Mouse (Mus musculus) heart, postnatal 36 days (tissue): ENCODE results near the gene Bloc1s5. TPM values are rescaled to one million over a fixed set of nuclear protein-coding genes. Genes with fewer than 3 reads are reported as not detected.
"Not testable (repeated sequence)": the region's sequence is repeated elsewhere in the genome, so short reads cannot be mapped to it uniquely, and the experiment has no call there.

Experiments
- DNase-seq, 2 experiments: peaks; one replicate each; pipeline ENCODE4 v3.0.0; 2021 to 2022
- intact Hi-C: fragments of 180-260 bp; cut with DNase I; formaldehyde crosslinking; loops from one replicate; pipeline ENCODE4 v1.15.1; 2025
- total RNA-seq, 2 experiments: library from RNA; stranded (reverse); gene quantifications; 2 replicates each; pipeline ENCODE4 v1.2.3; 2021

The Bloc1s5 gene
- total RNA-seq, 2 experiments from 2014 or later: 7.6 to 8.9 TPM

- intact Hi-C loops: no loop called here
- DNase-seq: no peak
These were observed 11.6 kb downstream of the Bloc1s5 start for GRCm38 (mm10) chr13:38623296-38623695.

GRCm38 (mm10) chr13:38618001-38618630 lies 16.8 kb downstream of the Bloc1s5 start:
- intact Hi-C loops, DNase-seq: not testable (repeated sequence)

GRCm38 (mm10) chr13:38616887-38617286 lies 18.0 kb downstream of the Bloc1s5 start:
- intact Hi-C loops: no loop called here
- no peak for DNase-seq

GRCm38 (mm10) chr13:38615656-38616055 lies 19.3 kb downstream of the Bloc1s5 start:
- intact Hi-C loops: no loop called here
- no peak for DNase-seq

- intact Hi-C loops: no loop called here
- DNase-seq: no peak
These were observed 20.6 kb downstream of the Bloc1s5 start for GRCm38 (mm10) chr13:38614298-38614697.

GRCm38 (mm10) chr13:38613583-38613982 lies 21.3 kb downstream of the Bloc1s5 start:
- DNase-seq: no peak
- intact Hi-C loops: no loop called here

- intact Hi-C loops: no loop called here
- no peak for DNase-seq
These were observed 22.3 kb downstream of the Bloc1s5 start for GRCm38 (mm10) chr13:38612608-38613007.

GRCm38 (mm10) chr13:38612179-38612578 lies 22.7 kb downstream of the Bloc1s5 start:
- intact Hi-C loops: no loop called here
- no peak for DNase-seq

GRCm38 (mm10) chr13:38610336-38610735 lies 24.6 kb downstream of the Bloc1s5 start:
- DNase-seq: no peak
- intact Hi-C loops: no loop called here

GRCm38 (mm10) chr13:38607130-38607529 lies 27.8 kb downstream of the Bloc1s5 start:
- DNase-seq: no peak
- intact Hi-C loops: no loop called here

GRCm38 (mm10) chr13:38605353-38605752 lies 29.6 kb downstream of the Bloc1s5 start:
- no peak for DNase-seq
- intact Hi-C loops: no loop called here

GRCm38 (mm10) chr13:38602966-38603365 lies 31.9 kb downstream of the Bloc1s5 start:
- intact Hi-C loops: no loop called here
- DNase-seq: no peak

GRCm38 (mm10) chr13:38602243-38602832 lies 32.6 kb downstream of the Bloc1s5 start:
- DNase-seq: no peak

GRCm38 (mm10) chr13:38600811-38601210 lies 34.1 kb downstream of the Bloc1s5 start:
- intact Hi-C loops: no loop called here
- DNase-seq: no peak

More at GRCm38 (mm10) chr13:38602243-38602832, 32.6 kb downstream of the Bloc1s5 start:
- intact Hi-C loops: no loop called here

- DNase-seq: no peak
- intact Hi-C loops: loop anchor here (2.0 to 5.0 kb wide), 2 partner anchors 254 to 530 kb away; no protein-coding TSS in a partner anchor
These were observed 37.8 kb downstream of the Bloc1s5 start for GRCm38 (mm10) chr13:38597076-38597475.

GRCm38 (mm10) chr13:38596461-38596860 lies 38.4 kb downstream of the Bloc1s5 start:
- DNase-seq: no peak
- intact Hi-C loops: loop anchor here (2.0 to 5.0 kb wide), 2 partner anchors 254 to 529 kb away; no protein-coding TSS in a partner anchor

- peak; percentile 30 to 48 for DNase-seq
- intact Hi-C loops: no loop called here
These were observed 41.8 kb downstream of the Bloc1s5 start for GRCm38 (mm10) chr13:38593114-38593513.

- intact Hi-C loops: loop anchor here (10.0 kb wide), 1 partner anchor 363 kb away; no protein-coding TSS in a partner anchor
- DNase-seq: no peak
These were observed 47.6 kb downstream of the Bloc1s5 start for GRCm38 (mm10) chr13:38587350-38587749.

- DNase-seq: no peak
- intact Hi-C loops: loop anchor here (10.0 kb wide), 1 partner anchor 362 kb away; no protein-coding TSS in a partner anchor
These were observed 48.5 kb downstream of the Bloc1s5 start for GRCm38 (mm10) chr13:38586451-38586850.

GRCm38 (mm10) chr13:38582768-38583167 lies 52.1 kb downstream of the Bloc1s5 start:
- intact Hi-C loops: loop anchor here (5.0 to 10.0 kb wide), 3 partner anchors 75 to 520 kb away; no protein-coding TSS in a partner anchor
- DNase-seq: peak; percentile 18 to 45

- DNase-seq: peak; percentile 63 to 68
- intact Hi-C loops: loop anchor here (1.0 to 10.0 kb wide), 5 partner anchors 52 to 519 kb away; partner anchors contain the start of gene Txndc5
These were observed 54.1 kb downstream of the Bloc1s5 start for GRCm38 (mm10) chr13:38580601-38581457.
